Mouse (Mus musculus) ES-Bruce4 (cell line): ENCODE data around the gene Prrc2c. TPM values are rescaled to one million over a fixed set of nuclear protein-coding genes. Genes with fewer than 3 reads are reported as not detected.
A peak's percentile ranks its signal among the peaks of the same experiment; 100 is the strongest.

ENCODE experiments used
- H3K27ac ChIP-seq: 2 replicates; pipeline ENCODE4 v1.5.1; 2012; ENCODE audit warnings: low read length, inconsistent platforms; ENCODE audit not compliant: insufficient read depth
- H3K27me3 ChIP-seq: 2 replicates; pipeline ENCODE4 v1.6.1; 2012; ENCODE audit warnings: mild to moderate bottlenecking, low read length, inconsistent platforms; ENCODE audit not compliant: control insufficient read depth, poor library complexity, insufficient read depth, severe bottlenecking
- H3K36me3 ChIP-seq: 2 replicates; pipeline ENCODE4 v1.6.1; 2012; ENCODE audit warnings: inconsistent platforms, mild to moderate bottlenecking, low read length, moderate library complexity; ENCODE audit not compliant: control insufficient read depth, poor library complexity, insufficient read depth, severe bottlenecking
- H3K4me1 ChIP-seq: one replicate; pipeline ENCODE4 v1.8.1; 2011; ENCODE audit warnings: low read length; ENCODE audit not compliant: control insufficient read depth, insufficient read depth
- H3K4me3 ChIP-seq: 2 replicates; pipeline ENCODE4 v1.5.1; 2011; ENCODE audit warnings: low read depth, mild to moderate bottlenecking, low read length
- H3K9ac ChIP-seq: 2 replicates; pipeline ENCODE4 v1.6.1; 2012; ENCODE audit warnings: low read depth, mild to moderate bottlenecking, inconsistent platforms; ENCODE audit not compliant: poor library complexity, severe bottlenecking
- H3K9me3 ChIP-seq: replicated peaks from 2 replicates; pipeline ENCODE4 v1.6.1; 2012; ENCODE audit warnings: mild to moderate bottlenecking, low read length, inconsistent platforms; ENCODE audit not compliant: control insufficient read depth, poor library complexity, insufficient read depth, severe bottlenecking
- CTCF ChIP-seq: IDR thresholded peaks from one replicate; pipeline ENCODE4 v1.8.1; 2011; ENCODE audit warnings: low read depth, low read length
- EP300 ChIP-seq: IDR thresholded peaks from 2 replicates; pipeline ENCODE4 v1.6.1; 2011; ENCODE audit warnings: low read depth, low read length; ENCODE audit not compliant: insufficient read depth
- POLR2A ChIP-seq: IDR thresholded peaks from one replicate; pipeline ENCODE4 v1.8.1; 2011; ENCODE audit warnings: low read length; ENCODE audit not compliant: insufficient read depth
- polyA plus RNA-seq: library from polyadenylated mRNA; stranded (reverse); fragments of >200 nt; gene quantifications from 2 replicates; pipeline ENCODE4 v1.2.4, GENCODE M21; 2011; ENCODE audit warnings: low read depth; ENCODE audit not compliant: missing spikeins, insufficient read depth, insufficient read length

Prrc2c gene
- polyA plus RNA-seq, 1 experiment = 366 TPM

GRCm38 (mm10) chr1:162720645-162721044 lies 19.7 kb downstream of the Prrc2c start:
- Histone ChIP-seq H3K4me3 (no peak overlapping the region), H3K9ac (no peak overlapping the region), H3K4me1 (no peaks in the 10 kb centered on the region), H3K27ac (no peak overlapping the region), H3K36me3 (peaks cover 77% of the 10 kb centered on the region), H3K9me3 (no peaks in the 10 kb centered on the region), H3K27me3 (no peaks in the 10 kb centered on the region)
- TF ChIP-seq POLR2A (no peak), EP300 (no peak), CTCF (no peak)

GRCm38 (mm10) chr1:162700389-162701066 lies 39.8 kb downstream of the Prrc2c start:
- TF ChIP-seq CTCF (no peak), EP300 (no peak), POLR2A (no peak)
- Histone ChIP-seq H3K36me3 (peaks cover 76% of the 10 kb centered on the region), H3K27me3 (no peaks in the 10 kb centered on the region), H3K4me3 (no peak overlapping the region), H3K27ac (no peak overlapping the region), H3K9ac (no peak overlapping the region), H3K4me1 (no peaks in the 10 kb centered on the region), H3K9me3 (no peaks in the 10 kb centered on the region)

GRCm38 (mm10) chr1:162697866-162698265 lies 42.5 kb downstream of the Prrc2c start:
- Histone ChIP-seq H3K9ac (no peak overlapping the region), H3K9me3 (no peaks in the 10 kb centered on the region), H3K27ac (no peak overlapping the region), H3K27me3 (no peaks in the 10 kb centered on the region), H3K36me3 (peaks cover 78% of the 10 kb centered on the region), H3K4me1 (no peaks in the 10 kb centered on the region), H3K4me3 (no peak overlapping the region)
- TF ChIP-seq CTCF (no peak), POLR2A (no peak), EP300 (no peak)

- no peak overlapping the region for H3K27ac ChIP-seq
- H3K27me3 ChIP-seq = no peaks in the 10 kb centered on the region
- H3K4me3 ChIP-seq = no peak overlapping the region
- H3K9ac ChIP-seq = no peak overlapping the region
- H3K9me3 ChIP-seq = no peaks in the 10 kb centered on the region
- H3K36me3 ChIP-seq = peaks cover 75% of the 10 kb centered on the region
- TF ChIP-seq POLR2A = no peak
- no peak for TF ChIP-seq EP300
- no peak for TF ChIP-seq CTCF
- H3K4me1 ChIP-seq = no peaks in the 10 kb centered on the region
These were observed 46.6 kb downstream of the Prrc2c start for GRCm38 (mm10) chr1:162693721-162694120.

- H3K4me1 ChIP-seq = no peaks in the 10 kb centered on the region
- H3K27ac ChIP-seq = no peak overlapping the region
- peak overlapping the region; percentile 31; the same call in 1 of the 2 replicates for H3K9ac ChIP-seq
- no peaks in the 10 kb centered on the region; the same call in 1 of the 2 replicates for H3K36me3 ChIP-seq
- TF ChIP-seq POLR2A (no peak), CTCF (no peak), EP300 (no peak)
- no peaks in the 10 kb centered on the region for H3K9me3 ChIP-seq
- H3K4me3 ChIP-seq = peak overlapping the region; percentile 64
- H3K27me3 ChIP-seq = no peaks in the 10 kb centered on the region
These were observed 74.7 kb downstream of the Prrc2c start for GRCm38 (mm10) chr1:162665486-162666174.

DNA sequence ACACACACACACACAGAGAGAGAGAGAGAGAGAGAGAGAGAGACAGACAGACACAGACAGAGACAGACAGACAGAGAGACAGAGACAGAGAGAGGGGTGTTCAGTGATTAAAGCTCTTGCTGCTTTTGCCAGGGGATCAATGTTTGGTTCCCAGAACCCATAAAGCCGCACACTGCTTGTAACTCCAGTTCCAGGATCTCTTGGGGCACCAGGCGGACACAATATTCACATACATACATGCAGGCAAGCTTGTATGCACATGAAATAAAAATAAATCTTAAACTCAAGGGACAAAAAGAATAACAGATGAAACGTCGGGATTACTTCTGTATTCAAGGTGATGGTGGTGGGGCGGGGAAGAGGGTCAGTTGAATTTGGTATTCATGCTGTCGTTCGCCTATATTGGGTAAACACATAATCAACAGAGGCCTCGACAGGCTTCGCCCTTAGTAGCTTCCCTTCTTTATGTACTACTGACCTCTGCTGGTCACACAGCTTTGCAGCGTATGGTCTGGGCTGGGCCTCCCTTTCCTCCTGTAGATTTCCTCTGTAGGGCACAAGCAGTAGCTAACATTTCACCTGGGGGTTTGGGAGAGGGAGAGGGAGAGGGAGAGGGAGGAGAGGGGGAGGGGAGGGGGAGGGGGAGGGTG lies 75.4 kb downstream of the Prrc2c start:
- no peaks in the 10 kb centered on the region for H3K4me1 ChIP-seq
- H3K27ac ChIP-seq = no peak overlapping the region
- no peaks in the 10 kb centered on the region for H3K27me3 ChIP-seq
- no peak overlapping the region for H3K9ac ChIP-seq
- H3K9me3 ChIP-seq = no peaks in the 10 kb centered on the region
- TF ChIP-seq CTCF (peak; percentile 74), POLR2A (no peak), EP300 (no peak)
- no peaks in the 10 kb centered on the region for H3K36me3 ChIP-seq
- no peak overlapping the region for H3K4me3 ChIP-seq
